24 mouse cellular contexts compared by ENCODE assay signal in genomic region chr1:138939579-138940139, GRCm38 (mm10). TPM values are rescaled to one million over a fixed set of nuclear protein-coding genes. Genes with fewer than 3 reads are reported as not detected.
A peak's percentile ranks its signal among the peaks of the same experiment; 100 is the strongest.
DNase-seq lines count a peak whose midpoint lies in the region; ATAC-seq and TF ChIP-seq lines count a peak whose summit lies in the region.
"Had no signal": no experiment of that assay in that cellular context is flagged by ENCODE, and none has a peak within 500 bp of the region (broad histone marks: within the 10 kb centered on the region; RNA-seq: fewer than 3 reads in every experiment).

No protein-coding gene starts in this region.

- H3K27me3 ChIP-seq in G1E (ENCODE audit: insufficient read depth, low read length): no peaks in the 10 kb centered on the region; the same call in 1 of the 2 replicates
- no peaks in the 10 kb centered on the region for H3K27me3 ChIP-seq in stomach, postnatal 0 days (ENCODE audit: control insufficient read depth, insufficient read depth, low read length)
- H3K27me3 ChIP-seq in heart, embryonic 11.5 days (ENCODE audit: control insufficient read depth, insufficient read depth, low read length): no peaks in the 10 kb centered on the region
- H3K27me3 ChIP-seq: embryonic facial prominence, embryonic 12.5 days; lung, embryonic 15.5 days; megakaryocyte, embryonic 14.5 days; stomach, embryonic 15.5 days had no signal

- H3K4me2 ChIP-seq in stomach, postnatal 0 days (replicated peaks; ENCODE audit: low read depth): no peak overlapping the region
- no peak overlapping the region for H3K4me2 ChIP-seq in heart, embryonic 11.5 days
- H3K4me2 ChIP-seq: embryonic facial prominence, embryonic 12.5 days; hindbrain, embryonic 14.5 days; lung, embryonic 15.5 days; stomach, embryonic 15.5 days had no signal

- no peak overlapping the region for H3K9ac ChIP-seq in stomach, postnatal 0 days (ENCODE audit: low read length)
- no peak overlapping the region for H3K9ac ChIP-seq in heart, embryonic 11.5 days (ENCODE audit: low read depth, low read length)
- H3K9ac ChIP-seq: embryonic facial prominence, embryonic 12.5 days; hindbrain, embryonic 14.5 days; liver, embryonic 14.5 days; lung, embryonic 15.5 days; stomach, embryonic 15.5 days had no signal

- no peak overlapping the region for H3K4me3 ChIP-seq in G1E (ENCODE audit: low read depth, low read length)
- H3K4me3 ChIP-seq in stomach, postnatal 0 days (ENCODE audit: low read depth, low read length): no peak overlapping the region
- no peak overlapping the region for H3K4me3 ChIP-seq in heart, embryonic 11.5 days (ENCODE audit: low read depth, low read length)
- H3K4me3 ChIP-seq: embryonic facial prominence, embryonic 12.5 days; erythroblast, embryonic 14.5 days; heart, embryonic 10.5 days; lung, embryonic 15.5 days; megakaryocyte, embryonic 14.5 days; stomach, embryonic 15.5 days had no signal

- TF ChIP-seq EP300 in stomach, postnatal 0 days (optimal IDR thresholded peaks at IDR 0.05): no peak

- peak; percentile 61; the same call in 1 of the 2 replicates for ATAC-seq in G1E (ENCODE audit: extremely low read depth, insufficient number of reproducible peaks, low FRiP score, poor library complexity, severe bottlenecking)
- peak; percentile 60 for ATAC-seq in megakaryocyte, adult 5-6 weeks (ENCODE audit: poor library complexity, severe bottlenecking)
- no peak for ATAC-seq in stomach, postnatal 0 days (ENCODE audit: low FRiP score, low TSS enrichment)
- no peak for ATAC-seq in heart, embryonic 11.5 days (replicated peaks; ENCODE audit: insufficient number of reproducible peaks, low FRiP score, low TSS enrichment)
- ATAC-seq: forebrain, embryonic 14.5 days had no signal

- H3K4me1 ChIP-seq in G1E (ENCODE audit: insufficient read depth, low read depth, low read length): peaks cover 6% of the 10 kb centered on the region
- no peaks in the 10 kb centered on the region for H3K4me1 ChIP-seq in stomach, postnatal 0 days (replicated peaks; ENCODE audit: control insufficient read depth, insufficient read depth)
- no peaks in the 10 kb centered on the region for H3K4me1 ChIP-seq in heart, embryonic 11.5 days (ENCODE audit: control insufficient read depth, insufficient read depth, low read length)
- H3K4me1 ChIP-seq: embryonic facial prominence, embryonic 12.5 days; heart, embryonic 10.5 days; lung, embryonic 15.5 days; stomach, embryonic 15.5 days had no signal

- no peak overlapping the region for H3K27ac ChIP-seq in stomach, postnatal 0 days (replicated peaks)
- no peak overlapping the region for H3K27ac ChIP-seq in heart, embryonic 11.5 days (ENCODE audit: low read depth, low read length)
- H3K27ac ChIP-seq: embryonic facial prominence, embryonic 12.5 days; heart, embryonic 10.5 days; hindbrain, embryonic 14.5 days; kidney, postnatal 0 days; liver, embryonic 14.5 days; lung, embryonic 15.5 days; stomach, embryonic 15.5 days had no signal

- H3K36me3 ChIP-seq in G1E (replicated peaks): no peaks in the 10 kb centered on the region
- no peaks in the 10 kb centered on the region for H3K36me3 ChIP-seq in stomach, postnatal 0 days (ENCODE audit: control insufficient read depth, insufficient read depth, low read length)
- no peaks in the 10 kb centered on the region for H3K36me3 ChIP-seq in heart, embryonic 11.5 days (ENCODE audit: control insufficient read depth, insufficient read depth, low read length)
- H3K36me3 ChIP-seq: embryonic facial prominence, embryonic 12.5 days; heart, embryonic 10.5 days; lung, embryonic 15.5 days; stomach, embryonic 15.5 days had no signal

- no peak for TF ChIP-seq CTCF in G1E (IDR thresholded peaks at IDR 0.05; ENCODE audit: low read depth, low read length)
- no peak for TF ChIP-seq CTCF in stomach, postnatal 0 days (IDR thresholded peaks at IDR 0.05; ENCODE audit: low read depth)

- 69% methylated on average over 6 of the region's 6 CpGs for whole genome bisulfite sequencing in stomach, postnatal 0 days
- WGBS in heart, embryonic 11.5 days (ENCODE audit: insufficient replicate concordance): 65% methylated on average over 6 of the region's 6 CpGs

- intact Hi-C loops in heart, postnatal 25 days (cut with DNase I): no loop called here

- H3K9me3 ChIP-seq in G1E (replicated peaks): no peaks in the 10 kb centered on the region
- no peaks in the 10 kb centered on the region for H3K9me3 ChIP-seq in stomach, postnatal 0 days (ENCODE audit: control insufficient read depth, low read length)
- H3K9me3 ChIP-seq in heart, embryonic 11.5 days (replicated peaks; ENCODE audit: control insufficient read depth, low read length): no peaks in the 10 kb centered on the region
- H3K9me3 ChIP-seq: embryonic facial prominence, embryonic 12.5 days; heart, embryonic 10.5 days; lung, embryonic 15.5 days; megakaryocyte, embryonic 14.5 days; stomach, embryonic 15.5 days had no signal

- peak; percentile 20 for DNase-seq in thymus, postnatal 0 days (ENCODE audit: low spot score)
- no peak for DNase-seq in thymus, postnatal 4 days
- no peak for DNase-seq in G1E (ENCODE audit: low spot score)
- no peak for DNase-seq in stomach, postnatal 0 days (ENCODE audit: low spot score)
- DNase-seq in heart, postnatal 25 days (ENCODE audit: low spot score): no peak
- DNase-seq: adrenal gland, postnatal 10 days; cerebellum, adult 9-10 months; gastrocnemius, postnatal 36 days; heart, postnatal 10 days; kidney, adult 11 months; layer of hippocampus, postnatal 36 days; right cerebral cortex, postnatal 25 days had no signal

RNA-seq across cellular contexts. Expression of gene Dennd1b, which starts 23.6 kb away (rescaled TPM):
- 21.0 and 27.1 TPM in 2 replicates for polyA plus RNA-seq in thymus, postnatal 0 days (2015; fragmentation: Nextera tagmentation; extraction: Ambion mirVana)
- total RNA-seq in G1E (2014; fragmentation: Nextera tagmentation) (51.7 and 57.2 TPM in 2 replicates), G1E (2017) (36.3 and 39.2 TPM in 2 replicates)
- 4.4 and 4.9 TPM in 2 replicates for polyA plus RNA-seq in G1E (2012)
- 26.2 and 28.1 TPM in 2 replicates for total RNA-seq in megakaryocyte, adult 5-6 weeks (2015)
- 21.0 and 26.8 TPM in 2 replicates for total RNA-seq in megakaryocyte, adult 5-6 weeks (2017)
- polyA plus RNA-seq in stomach, postnatal 0 days (2015; fragmentation: Nextera tagmentation; extraction: Ambion mirVana): 10.4 and 10.7 TPM in 2 replicates
- 10 to 100 TPM; 22.6 to 23.2 TPM for total RNA-seq in heart, postnatal 25 days (2021)
- polyA plus RNA-seq in heart, embryonic 11.5 days (2014; fragmentation: Nextera tagmentation; extraction: Ambion mirVana): 10.1 and 14.3 TPM in 2 replicates
- polyA plus RNA-seq: erythroblast, embryonic 14.5 days had no signal

Comparison
In these comparisons a context has a peak if more than half of its experiments do, and no peak if none do; other contexts are left out.
1. ATAC-seq: peak in G1E (single experiment) and megakaryocyte, adult 5-6 weeks (single experiment); none in stomach, postnatal 0 days (single experiment) and heart, embryonic 11.5 days (single experiment).